ENCODE assay signal across 8 mouse cellular contexts in the genomic region with DNA sequence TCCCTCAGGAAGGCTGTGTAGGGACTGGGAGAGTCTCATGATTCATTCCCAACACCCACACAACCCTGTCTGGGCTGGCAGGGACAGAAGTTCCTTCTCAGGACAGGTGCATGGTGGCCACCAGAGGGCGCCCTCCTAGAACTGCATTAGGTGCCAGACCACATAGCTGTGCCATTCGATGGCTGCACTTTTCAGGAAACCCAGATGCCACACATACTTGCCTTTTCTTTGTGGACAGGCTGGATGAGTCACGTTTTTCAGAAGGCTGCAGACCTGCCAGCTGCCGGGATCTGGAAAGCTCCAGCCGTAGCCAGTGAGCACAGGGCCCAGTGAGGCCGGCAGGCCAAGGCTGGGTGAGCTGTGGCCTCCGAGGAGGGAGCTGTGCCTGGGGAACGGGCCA.
A peak's percentile ranks its signal among the peaks of the same experiment; 100 is the strongest.
DNase-seq lines count a peak whose midpoint lies in the region; ATAC-seq and TF ChIP-seq lines count a peak whose summit lies in the region.

No protein-coding gene starts in this region.

- H3K9me3 ChIP-seq in E14TG2a.4 (ENCODE audit: low read length): no peaks in the 10 kb centered on the region
- no peaks in the 10 kb centered on the region for H3K9me3 ChIP-seq in forebrain, embryonic 12.5 days
- H3K9me3 ChIP-seq in heart, embryonic 16.5 days (replicated peaks; ENCODE audit: control insufficient read depth, low read length): no peaks in the 10 kb centered on the region
- no peaks in the 10 kb centered on the region for H3K9me3 ChIP-seq in liver, postnatal 0 days (ENCODE audit: low read length)
- H3K9me3 ChIP-seq in neural tube, embryonic 15.5 days (replicated peaks): no peaks in the 10 kb centered on the region

- no peaks in the 10 kb centered on the region for H3K27me3 ChIP-seq in E14TG2a.4 (ENCODE audit: insufficient read depth, low read length)
- H3K27me3 ChIP-seq in forebrain, embryonic 12.5 days: peaks cover 9% of the 10 kb centered on the region; the same call in 1 of the 2 replicates
- no peaks in the 10 kb centered on the region for H3K27me3 ChIP-seq in heart, embryonic 16.5 days (ENCODE audit: control insufficient read depth, insufficient read depth, low read length)
- H3K27me3 ChIP-seq in liver, postnatal 0 days (ENCODE audit: insufficient read depth, low read length): no peaks in the 10 kb centered on the region
- no peaks in the 10 kb centered on the region for H3K27me3 ChIP-seq in neural tube, embryonic 15.5 days (replicated peaks)

- WGBS in forebrain, embryonic 12.5 days: 35% methylated on average over 8 of the region's 8 CpGs
- 17% methylated on average over 8 of the region's 8 CpGs for WGBS in heart, embryonic 16.5 days
- WGBS in liver, postnatal 0 days (ENCODE audit: insufficient replicate concordance): 39% methylated on average over 8 of the region's 8 CpGs
- WGBS in neural tube, embryonic 15.5 days: 41% methylated on average over 8 of the region's 8 CpGs

- peak; percentile 74 for DNase-seq in c-Kit-positive CD71-negative TER-119-negative erythroid progenitor cells, embryonic 14.5 days (ENCODE audit: low read depth)
- peak; percentile 88 for DNase-seq in kidney, postnatal 14 days
- peak; percentile 84 for DNase-seq in liver, postnatal 0 days
- peak; percentile 92 for DNase-seq in testis, postnatal 10 days (ENCODE audit: low spot score)

- TF ChIP-seq EP300 in liver, postnatal 0 days (IDR thresholded peaks at IDR 0.05; ENCODE audit: low read depth): no peak

- H3K4me1 ChIP-seq in E14TG2a.4 (replicated peaks; ENCODE audit: low read depth, low read length): peaks cover 84% of the 10 kb centered on the region
- H3K4me1 ChIP-seq in forebrain, embryonic 12.5 days: peaks cover 25% of the 10 kb centered on the region
- peaks cover 55% of the 10 kb centered on the region for H3K4me1 ChIP-seq in heart, embryonic 16.5 days (ENCODE audit: control insufficient read depth, insufficient read depth, low read length)
- peaks cover 27% of the 10 kb centered on the region for H3K4me1 ChIP-seq in liver, postnatal 0 days (ENCODE audit: insufficient read depth)
- peaks cover 13% of the 10 kb centered on the region for H3K4me1 ChIP-seq in neural tube, embryonic 15.5 days

- no peaks in the 10 kb centered on the region for H3K36me3 ChIP-seq in E14TG2a.4 (ENCODE audit: insufficient read depth, low read length)
- H3K36me3 ChIP-seq in forebrain, embryonic 12.5 days (replicated peaks): no peaks in the 10 kb centered on the region
- no peaks in the 10 kb centered on the region for H3K36me3 ChIP-seq in heart, embryonic 16.5 days (ENCODE audit: control insufficient read depth, insufficient read depth)
- H3K36me3 ChIP-seq in liver, postnatal 0 days (replicated peaks; ENCODE audit: insufficient read depth, low read length): no peaks in the 10 kb centered on the region
- H3K36me3 ChIP-seq in neural tube, embryonic 15.5 days: no peaks in the 10 kb centered on the region

- peak; percentile 82 for TF ChIP-seq CTCF in E14TG2a.4 (conservative IDR thresholded peaks at IDR 0.05; ENCODE audit: low read length)
- TF ChIP-seq CTCF in liver, postnatal 0 days (IDR thresholded peaks at IDR 0.05; ENCODE audit: low read depth): peak; percentile 93

- no peak overlapping the region for H3K4me2 ChIP-seq in forebrain, embryonic 12.5 days
- no peak overlapping the region for H3K4me2 ChIP-seq in heart, embryonic 16.5 days (ENCODE audit: low read depth, low read length)
- no peak overlapping the region for H3K4me2 ChIP-seq in liver, postnatal 0 days (ENCODE audit: low read depth, low read length)
- H3K4me2 ChIP-seq in neural tube, embryonic 15.5 days: no peak overlapping the region

- no peak overlapping the region for H3K27ac ChIP-seq in forebrain, embryonic 12.5 days
- peak overlapping the region; percentile 84 for H3K27ac ChIP-seq in heart, embryonic 16.5 days (ENCODE audit: low read length)
- H3K27ac ChIP-seq in liver, postnatal 0 days (ENCODE audit: low read depth): no peak overlapping the region
- H3K27ac ChIP-seq in neural tube, embryonic 15.5 days (replicated peaks): no peak overlapping the region

- peak; percentile 64; the same call in 1 of the 2 replicates for ATAC-seq in forebrain, embryonic 12.5 days (ENCODE audit: low FRiP score)
- ATAC-seq in heart, embryonic 16.5 days (replicated peaks; ENCODE audit: extremely low read depth, insufficient read depth, low FRiP score): peak; percentile 74
- ATAC-seq in liver, postnatal 0 days: peak; percentile 37
- ATAC-seq in neural tube, embryonic 15.5 days (ENCODE audit: low FRiP score): 0 out of 2 replicates have a peak, but pooled peaks have one; percentile 32

- peak overlapping the region; percentile 26 for H3K4me3 ChIP-seq in E14TG2a.4 (replicated peaks; ENCODE audit: low read length)
- H3K4me3 ChIP-seq in forebrain, embryonic 12.5 days (replicated peaks): no peak overlapping the region
- H3K4me3 ChIP-seq in heart, embryonic 16.5 days (ENCODE audit: low read length): no peak overlapping the region
- H3K4me3 ChIP-seq in liver, postnatal 0 days (ENCODE audit: low read depth, low read length): no peak overlapping the region
- no peak overlapping the region for H3K4me3 ChIP-seq in neural tube, embryonic 15.5 days (replicated peaks)

- H3K9ac ChIP-seq in forebrain, embryonic 12.5 days: no peak overlapping the region
- peak overlapping the region; percentile 35; the same call in 1 of the 2 replicates for H3K9ac ChIP-seq in heart, embryonic 16.5 days (ENCODE audit: low read length)
- no peak overlapping the region for H3K9ac ChIP-seq in liver, postnatal 0 days (replicated peaks)
- H3K9ac ChIP-seq in neural tube, embryonic 15.5 days (replicated peaks): no peak overlapping the region
